Mouse (Mus musculus) sigmoid colon, adult 10 weeks (tissue): ENCODE results near the gene Dscaml1. TPM values are rescaled to one million over a fixed set of nuclear protein-coding genes. Genes with fewer than 3 reads are reported as not detected.

Experiments
- polyA plus RNA-seq: library from polyadenylated mRNA; stranded (reverse); fragments of 350-450 nt; fragmentation: Illumina TruSeq; extraction: RNeasy Lipid Tissue Mini Kit (QIAGEN cat#74804); gene quantifications from one replicate; pipeline ENCODE4 v1.2.3, GENCODE M21; 2014; ENCODE audit warnings: low read depth, low replicate concordance

The Dscaml1 gene
- 0.09 TPM for polyA plus RNA-seq

DNA sequence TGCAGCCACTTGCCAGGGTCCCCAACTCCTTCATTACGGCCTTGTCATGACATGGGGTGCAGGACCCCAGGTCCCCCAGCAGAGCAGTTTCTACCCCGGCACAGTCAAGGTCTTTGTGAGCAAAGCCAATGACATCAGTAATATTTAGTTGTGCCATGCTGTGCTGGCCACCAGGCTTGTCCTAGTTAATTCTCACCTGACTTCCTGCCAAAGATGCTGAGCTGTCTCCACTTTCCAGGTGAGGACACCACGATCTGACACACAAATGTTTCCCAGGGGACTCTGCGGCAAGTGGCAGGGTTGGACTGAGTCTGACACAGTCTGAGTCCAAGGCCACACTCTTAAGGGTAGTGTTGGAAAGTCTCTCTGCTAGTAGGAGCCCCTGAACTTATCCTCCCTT, at the start of gene Dscaml1:
Gene Dscaml1 (plus strand): TSS at position 173 of the 400 bp plus-strand sequence.

GRCm38 (mm10) chr9:45399434-45399833, 27.0 kb upstream of the Dscaml1 start, which contains the start of gene Fxyd2:
Fxyd2 (plus strand) TSS chr9:45399669.

Other genes starting within 250 kb of the Dscaml1 start
- gene BC049352, start 244.6 kb upstream of the Dscaml1 start, polyA plus RNA-seq = not detected
- gene Tmprss4, start 222.5 kb upstream of the Dscaml1 start, polyA plus RNA-seq = 41.3 TPM
- 1.2 TPM for gene Il10ra, start 157.5 kb upstream of the Dscaml1 start, polyA plus RNA-seq
- gene Tmprss13, start 107.5 kb upstream of the Dscaml1 start, polyA plus RNA-seq = 1.4 TPM
- gene Fxyd6, start 56.4 kb upstream of the Dscaml1 start, polyA plus RNA-seq = 3.1 TPM
- not detected for gene Fxyd2, start 27.0 kb upstream of the Dscaml1 start, polyA plus RNA-seq